Mouse (Mus musculus): ENCODE data around the gene Bmp2k. TPM values are rescaled to one million over a fixed set of nuclear protein-coding genes. Genes with fewer than 3 reads are reported as not detected.

Bmp2k gene
- polyA plus RNA-seq, 1 experiment from 2014 or later: 13.4 TPM

DNA sequence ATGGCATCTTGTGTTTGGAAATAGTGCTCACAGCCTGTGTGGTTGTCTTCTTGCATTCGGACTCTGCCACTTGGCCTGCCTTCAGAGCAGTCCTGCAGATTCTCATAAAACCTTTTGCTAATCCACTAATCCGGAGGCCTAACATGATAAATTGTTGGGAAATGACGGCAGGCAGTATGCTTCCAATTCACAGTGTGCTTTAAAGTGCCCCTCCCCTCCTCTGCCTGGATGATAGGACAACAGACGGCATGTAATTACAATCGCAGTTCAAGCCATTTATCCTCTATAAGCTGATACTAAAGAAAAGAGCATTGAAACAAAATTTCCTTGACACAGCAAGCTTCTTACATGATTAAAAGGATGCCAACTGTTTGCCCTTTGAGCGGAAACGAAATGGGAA, 80.2 kb downstream of the Bmp2k start:
- ATAC-seq (ENCODE audit: insufficient number of reproducible peaks, low FRiP score, low TSS enrichment, low read depth): no peak
- Histone ChIP-seq H3K36me3 (no peaks in the 10 kb centered on the region), H3K4me1 (no peaks in the 10 kb centered on the region), H3K27ac (no peak overlapping the region), H3K4me3 (no peak overlapping the region), H3K9me3 (no peaks in the 10 kb centered on the region), H3K9ac (no peak overlapping the region), H3K27me3 (no peaks in the 10 kb centered on the region), H3K4me2 (no peak overlapping the region)
- WGBS: 63% methylated on average over 7 of the region's 7 CpGs

DNA sequence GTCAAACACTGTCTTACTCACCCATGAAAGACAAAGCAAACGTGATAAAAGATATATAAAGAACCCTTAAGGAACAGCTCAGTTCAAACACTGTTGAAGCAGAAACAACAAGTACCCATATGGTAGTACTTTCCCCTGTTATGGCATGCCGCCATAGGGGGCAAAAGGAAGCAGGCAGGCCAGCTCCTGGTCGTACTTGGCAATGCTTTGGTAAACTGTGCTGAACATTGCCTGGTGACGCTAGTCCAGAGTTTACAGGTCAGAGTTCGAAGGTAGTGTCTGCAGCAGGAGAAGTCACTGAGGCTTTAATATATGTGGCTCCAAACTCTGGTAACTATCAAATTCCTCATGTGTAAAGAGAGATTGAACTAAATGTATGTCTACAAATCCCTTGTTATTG, 81.2 kb downstream of the Bmp2k start:
- H3K36me3 ChIP-seq: no peaks in the 10 kb centered on the region
- 62% methylated on average over 5 of the region's 5 CpGs for WGBS
- no peak overlapping the region for H3K9ac ChIP-seq

DNA sequence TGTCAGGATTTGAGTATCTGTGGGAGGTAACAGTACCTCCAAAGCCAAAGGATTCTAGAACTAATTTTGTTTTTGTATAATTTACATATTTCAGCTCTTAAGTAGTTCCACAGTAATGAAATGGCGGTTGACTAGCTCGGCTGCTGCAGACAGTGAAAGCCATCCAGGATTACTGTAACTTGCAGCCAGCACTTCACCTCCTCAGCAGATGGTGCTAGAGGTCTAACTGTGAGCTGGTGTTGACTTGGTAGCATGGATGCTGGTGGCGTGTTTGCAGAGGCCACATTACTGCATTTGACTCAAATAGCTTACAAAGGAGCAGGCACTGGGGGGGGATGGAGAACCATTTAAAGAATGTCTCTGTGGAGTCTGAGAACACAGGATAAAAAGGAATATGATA, 84.0 kb downstream of the Bmp2k start:
- no peak for ATAC-seq (ENCODE audit: insufficient number of reproducible peaks, low FRiP score, low TSS enrichment, low read depth)
- H3K4me2 ChIP-seq: no peak overlapping the region
- H3K36me3 ChIP-seq: no peaks in the 10 kb centered on the region
- H3K4me1 ChIP-seq: no peaks in the 10 kb centered on the region
- no peaks in the 10 kb centered on the region for H3K9me3 ChIP-seq
- no peak overlapping the region for H3K27ac ChIP-seq
- 72% methylated on average over 3 of the region's 3 CpGs for WGBS
- H3K4me3 ChIP-seq: no peak overlapping the region
- no peaks in the 10 kb centered on the region for H3K27me3 ChIP-seq
- no peak overlapping the region for H3K9ac ChIP-seq

More for the DNA sequence above, 81.2 kb downstream of the Bmp2k start:
- no peak for ATAC-seq (ENCODE audit: insufficient number of reproducible peaks, low FRiP score, low TSS enrichment, low read depth)
- Histone ChIP-seq H3K9me3 (no peaks in the 10 kb centered on the region), H3K4me2 (no peak overlapping the region), H3K4me1 (no peaks in the 10 kb centered on the region), H3K4me3 (no peak overlapping the region), H3K27me3 (no peaks in the 10 kb centered on the region), H3K27ac (no peak overlapping the region)

DNA sequence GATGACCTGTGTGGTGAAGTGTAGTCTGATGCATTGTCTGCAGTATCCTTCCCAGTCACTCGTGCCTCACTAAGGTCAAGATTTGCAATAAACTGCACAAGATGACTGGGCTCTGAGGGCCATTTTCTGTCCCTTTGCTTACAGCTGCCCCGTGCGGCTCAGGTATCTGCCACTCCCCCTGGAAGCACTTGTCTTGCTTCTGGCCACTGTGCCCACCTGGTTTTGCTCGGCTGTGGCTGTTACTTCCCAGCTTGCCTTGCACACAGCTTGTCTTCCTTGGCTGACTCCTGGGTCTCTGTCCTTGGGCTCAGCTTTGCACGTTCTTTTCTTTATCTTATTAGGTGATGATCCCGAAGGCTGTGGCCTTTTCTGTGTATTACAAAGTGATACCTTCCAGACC, 86.2 kb downstream of the Bmp2k start:
- Histone ChIP-seq H3K36me3 (peaks cover 16% of the 10 kb centered on the region), H3K27ac (no peak overlapping the region), H3K4me1 (no peaks in the 10 kb centered on the region; the same call in 1 of the 2 replicates), H3K27me3 (no peaks in the 10 kb centered on the region), H3K4me2 (no peak overlapping the region), H3K9ac (no peak overlapping the region), H3K4me3 (no peak overlapping the region), H3K9me3 (no peaks in the 10 kb centered on the region)
- WGBS: 74% methylated on average over 6 of the region's 6 CpGs
- ATAC-seq (ENCODE audit: insufficient number of reproducible peaks, low FRiP score, low TSS enrichment, low read depth): no peak

DNA sequence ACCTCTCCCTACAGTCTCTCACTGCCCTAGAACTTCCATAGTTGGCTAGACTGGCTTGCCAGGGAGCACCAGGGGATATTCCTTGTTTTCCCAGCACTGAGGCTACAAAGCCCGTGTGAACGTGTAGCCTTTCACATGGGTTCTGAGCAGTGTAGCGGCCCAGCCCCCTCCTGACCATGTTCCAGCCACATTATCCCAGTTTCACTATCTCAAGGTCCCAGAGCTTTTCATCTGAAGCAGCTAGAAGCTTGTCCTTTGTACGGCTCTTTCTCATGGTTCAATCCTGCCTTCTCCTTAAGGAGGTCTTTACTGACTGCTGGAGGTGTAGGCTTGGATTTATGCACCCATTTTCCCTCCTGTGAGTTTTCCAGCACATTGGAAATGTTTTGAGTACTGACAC, 87.1 kb downstream of the Bmp2k start:
- WGBS: 87% methylated on average over 4 of the region's 4 CpGs
- ATAC-seq (ENCODE audit: insufficient number of reproducible peaks, low FRiP score, low TSS enrichment, low read depth): no peak
- no peak overlapping the region for H3K4me2 ChIP-seq

DNA sequence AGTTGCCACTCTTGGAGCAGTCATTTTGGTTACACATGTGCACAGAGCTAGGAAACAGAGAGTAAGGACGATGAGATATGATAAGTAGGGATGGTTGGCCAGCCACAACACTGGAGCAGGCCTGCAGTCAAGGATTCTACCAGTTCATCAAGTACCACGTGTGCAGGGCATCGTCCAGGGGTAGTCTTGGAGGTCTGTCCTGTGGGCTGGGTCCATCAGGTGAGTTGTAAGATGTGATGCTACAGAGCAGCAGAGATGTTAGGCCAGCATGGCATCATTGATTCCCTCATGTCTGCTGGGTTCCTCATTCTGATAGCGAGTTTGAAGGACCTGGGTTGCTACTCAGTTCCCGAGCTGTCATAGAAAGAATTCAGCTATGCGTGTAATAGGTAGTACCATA, 87.6 kb downstream of the Bmp2k start:
- H3K4me1 ChIP-seq: no peaks in the 10 kb centered on the region; the same call in 1 of the 2 replicates
- peaks cover 16% of the 10 kb centered on the region for H3K36me3 ChIP-seq
- ATAC-seq (ENCODE audit: insufficient number of reproducible peaks, low FRiP score, low TSS enrichment, low read depth): no peak
- H3K4me2 ChIP-seq: no peak overlapping the region
- H3K9me3 ChIP-seq: no peaks in the 10 kb centered on the region
- H3K27ac ChIP-seq: no peak overlapping the region
- no peak overlapping the region for H3K9ac ChIP-seq
- no peaks in the 10 kb centered on the region for H3K27me3 ChIP-seq
- 97% methylated on average over 6 of the region's 6 CpGs for WGBS
- H3K4me3 ChIP-seq: no peak overlapping the region

More for the DNA sequence above, 87.1 kb downstream of the Bmp2k start:
- Histone ChIP-seq H3K4me1 (no peaks in the 10 kb centered on the region; the same call in 1 of the 2 replicates), H3K9me3 (no peaks in the 10 kb centered on the region), H3K27ac (no peak overlapping the region), H3K9ac (no peak overlapping the region), H3K36me3 (peaks cover 16% of the 10 kb centered on the region), H3K27me3 (no peaks in the 10 kb centered on the region), H3K4me3 (no peak overlapping the region)

DNA sequence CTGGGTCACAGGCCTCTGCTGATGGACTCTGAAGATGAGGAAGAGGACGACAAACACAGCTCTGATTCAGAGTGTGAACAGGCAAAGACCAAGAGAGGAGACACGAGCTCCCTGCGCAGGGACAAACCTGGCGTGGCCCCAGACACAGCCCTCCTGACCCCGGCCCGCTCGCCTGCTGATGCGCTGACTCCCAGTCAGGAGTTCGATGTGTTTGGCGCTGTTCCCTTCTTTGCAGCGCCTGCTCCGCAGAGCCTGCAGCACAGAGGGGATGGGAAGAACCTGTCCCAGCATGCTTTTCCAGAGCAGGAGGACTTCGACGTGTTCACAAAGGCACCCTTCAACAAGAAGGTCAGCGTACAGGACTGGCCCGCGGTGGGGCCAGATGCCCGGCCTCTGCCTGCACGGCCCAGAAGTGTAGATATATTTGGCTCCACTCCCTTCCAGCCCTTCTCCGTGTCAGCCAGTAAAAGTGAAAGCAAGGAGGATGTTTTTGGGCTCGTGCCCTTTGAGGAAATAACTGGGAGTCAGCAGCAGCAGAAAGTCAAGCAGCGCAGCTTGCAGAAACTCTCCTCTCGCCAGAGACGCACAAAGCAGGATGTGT, 89.6 kb downstream of the Bmp2k start:
- Histone ChIP-seq H3K27me3 (no peaks in the 10 kb centered on the region), H3K4me1 (no peaks in the 10 kb centered on the region; the same call in 1 of the 2 replicates), H3K9me3 (no peaks in the 10 kb centered on the region), H3K9ac (no peak overlapping the region), H3K27ac (no peak overlapping the region), H3K4me2 (no peak overlapping the region), H3K4me3 (no peak overlapping the region), H3K36me3 (peaks cover 16% of the 10 kb centered on the region)
- WGBS: 84% methylated on average over 24 of the region's 24 CpGs
- ATAC-seq (ENCODE audit: insufficient number of reproducible peaks, low FRiP score, low TSS enrichment, low read depth): no peak

DNA sequence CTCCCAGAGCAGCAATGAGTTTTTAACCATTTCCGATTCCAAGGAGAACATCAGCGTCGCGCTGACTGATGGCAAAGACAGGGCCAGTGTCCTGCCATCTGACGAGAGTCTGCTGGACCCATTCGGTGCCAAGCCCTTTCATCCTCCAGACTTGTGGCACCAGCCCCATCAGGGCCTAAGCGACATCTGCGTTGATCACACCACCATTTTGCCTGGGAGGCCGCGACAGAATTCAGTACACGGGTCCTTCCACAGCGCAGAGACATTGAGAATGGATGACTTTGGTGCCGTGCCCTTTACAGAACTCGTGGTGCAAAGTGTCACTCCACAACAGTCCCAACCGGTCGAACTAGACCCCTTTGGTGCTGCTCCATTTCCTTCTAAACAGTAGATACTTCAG, 90.3 kb downstream of the Bmp2k start:
- no peak overlapping the region for H3K4me2 ChIP-seq
- ATAC-seq (ENCODE audit: insufficient number of reproducible peaks, low FRiP score, low TSS enrichment, low read depth): no peak
- WGBS: 93% methylated on average over 16 of the region's 16 CpGs

DNA sequence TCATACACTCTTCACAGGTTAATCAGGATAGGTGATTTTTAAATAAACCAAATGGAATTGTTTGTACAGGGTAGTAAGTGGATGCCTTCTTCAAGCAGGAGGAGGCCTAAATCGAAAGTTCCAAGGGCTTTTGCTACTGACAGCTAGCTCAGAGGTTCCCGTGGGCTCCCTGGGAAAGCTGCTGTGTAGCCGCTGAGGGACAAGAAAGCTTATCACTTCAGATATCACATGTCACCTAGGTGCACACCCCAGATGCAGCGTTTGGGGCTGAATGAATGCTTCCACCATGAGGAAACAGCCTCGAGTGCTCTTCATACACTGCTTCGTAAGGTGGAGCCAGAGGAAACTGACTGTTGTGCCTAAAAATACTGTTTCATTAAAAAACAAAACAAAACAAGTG, 90.7 kb downstream of the Bmp2k start:
- Histone ChIP-seq H3K4me2 (no peak overlapping the region), H3K27ac (no peak overlapping the region), H3K4me3 (no peak overlapping the region), H3K4me1 (no peaks in the 10 kb centered on the region; the same call in 1 of the 2 replicates), H3K9me3 (no peaks in the 10 kb centered on the region), H3K36me3 (peaks cover 16% of the 10 kb centered on the region), H3K9ac (no peak overlapping the region), H3K27me3 (no peaks in the 10 kb centered on the region)
- WGBS: 77% methylated on average over 6 of the region's 6 CpGs
- ATAC-seq (ENCODE audit: insufficient number of reproducible peaks, low FRiP score, low TSS enrichment, low read depth): no peak

More for the DNA sequence above, 90.3 kb downstream of the Bmp2k start:
- Histone ChIP-seq H3K4me1 (no peaks in the 10 kb centered on the region; the same call in 1 of the 2 replicates), H3K9me3 (no peaks in the 10 kb centered on the region), H3K4me3 (no peak overlapping the region), H3K27me3 (no peaks in the 10 kb centered on the region), H3K36me3 (peaks cover 16% of the 10 kb centered on the region), H3K27ac (no peak overlapping the region), H3K9ac (no peak overlapping the region)

DNA sequence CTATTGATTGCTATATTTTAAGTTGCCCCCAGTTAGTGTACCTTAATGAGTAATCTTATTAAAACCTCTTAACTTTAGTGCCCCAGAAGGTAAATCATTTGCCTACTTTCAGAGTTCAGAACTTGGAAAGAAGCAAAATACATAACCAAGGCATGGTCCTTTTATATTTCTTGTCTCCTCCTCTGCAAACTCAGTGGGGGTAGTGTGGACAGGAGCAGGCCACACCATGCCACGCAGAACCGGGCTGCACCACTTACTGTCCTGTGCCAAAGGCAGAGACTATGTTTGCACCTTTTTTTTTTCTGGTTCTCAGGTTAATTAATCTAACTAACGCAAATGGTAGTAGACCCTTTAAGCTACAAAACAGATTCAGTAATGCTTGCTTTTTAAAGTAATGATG, 91.9 kb downstream of the Bmp2k start:
- no peak for ATAC-seq (ENCODE audit: insufficient number of reproducible peaks, low FRiP score, low TSS enrichment, low read depth)
- Histone ChIP-seq H3K27ac (no peak overlapping the region), H3K4me3 (no peak overlapping the region), H3K4me2 (no peak overlapping the region), H3K36me3 (peaks cover 16% of the 10 kb centered on the region), H3K9ac (no peak overlapping the region), H3K9me3 (no peaks in the 10 kb centered on the region), H3K27me3 (no peaks in the 10 kb centered on the region), H3K4me1 (no peaks in the 10 kb centered on the region; the same call in 1 of the 2 replicates)
- 95% methylated on average over 3 of the region's 3 CpGs for WGBS

DNA sequence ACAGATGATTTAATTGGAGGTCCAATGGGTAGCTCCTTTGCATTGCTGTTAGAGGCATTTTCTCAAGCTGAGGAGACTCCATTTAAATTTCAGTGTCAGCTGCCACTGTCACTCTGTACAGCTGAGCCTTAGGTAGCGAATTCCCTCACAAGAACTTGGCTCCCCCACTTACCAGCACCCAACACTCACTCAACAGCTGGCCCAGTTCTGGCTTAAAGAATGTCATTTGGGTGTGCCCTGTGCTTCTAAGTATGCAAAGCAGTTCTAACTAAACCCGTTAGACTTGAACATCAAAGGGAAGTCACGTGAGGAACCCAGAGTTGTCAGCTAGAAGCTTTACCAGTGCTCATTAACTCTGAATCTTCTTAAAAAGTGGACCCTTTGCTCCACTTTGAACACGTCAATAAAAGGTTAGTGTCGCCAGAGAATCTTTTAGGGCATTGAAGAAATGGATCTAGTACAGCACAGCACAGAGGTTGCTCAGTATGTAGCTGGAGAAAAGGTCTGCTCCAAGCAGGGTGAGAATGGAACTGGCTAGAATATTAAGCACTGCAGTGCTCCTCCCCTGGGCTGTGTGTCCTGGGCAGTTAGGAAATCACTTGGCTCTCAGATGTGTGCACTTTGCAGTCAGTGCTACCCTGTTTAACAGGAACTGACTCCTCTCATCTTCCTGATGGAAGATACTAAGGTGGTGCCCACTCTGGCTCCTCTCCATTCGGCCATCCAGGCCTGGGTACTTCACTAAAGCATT, 92.7 kb downstream of the Bmp2k start:
- Histone ChIP-seq H3K4me3 (no peak overlapping the region), H3K9me3 (no peaks in the 10 kb centered on the region), H3K4me2 (no peak overlapping the region), H3K36me3 (peaks cover 16% of the 10 kb centered on the region), H3K9ac (no peak overlapping the region), H3K4me1 (no peaks in the 10 kb centered on the region; the same call in 1 of the 2 replicates), H3K27me3 (no peaks in the 10 kb centered on the region), H3K27ac (peak overlapping the region; percentile 2; the same call in 1 of the 2 replicates)
- WGBS: 62% methylated on average over 6 of the region's 6 CpGs
- ATAC-seq (ENCODE audit: insufficient number of reproducible peaks, low FRiP score, low TSS enrichment, low read depth): no peak; the same call in 1 of the 2 replicates

DNA sequence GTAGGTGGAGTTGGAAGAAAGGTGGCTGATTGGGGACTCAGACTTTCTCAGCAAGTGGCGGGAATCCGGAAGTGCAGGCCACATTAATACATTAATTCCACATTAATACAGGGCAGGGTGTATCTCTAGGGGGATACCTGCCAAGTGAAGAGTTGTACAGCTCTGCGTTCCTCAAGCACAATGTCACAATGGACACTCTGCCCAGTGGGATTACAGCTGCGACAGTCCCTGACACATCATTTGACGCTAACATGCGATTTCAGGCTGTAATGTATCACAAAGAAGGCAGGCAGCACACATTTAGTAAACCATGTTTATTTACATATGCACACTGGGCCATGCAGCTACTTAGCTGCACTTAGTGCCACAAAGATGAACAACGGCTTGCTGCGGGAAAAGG, 95.5 kb downstream of the Bmp2k start:
- Histone ChIP-seq H3K4me3 (no peak overlapping the region), H3K27me3 (no peaks in the 10 kb centered on the region), H3K4me1 (no peaks in the 10 kb centered on the region), H3K9ac (no peak overlapping the region), H3K27ac (no peak overlapping the region), H3K4me2 (no peak overlapping the region), H3K9me3 (no peaks in the 10 kb centered on the region), H3K36me3 (peaks cover 10% of the 10 kb centered on the region)
- WGBS: 89% methylated on average over 8 of the region's 8 CpGs
- no peak for ATAC-seq (ENCODE audit: insufficient number of reproducible peaks, low FRiP score, low TSS enrichment, low read depth)
